In the genomic region with DNA sequence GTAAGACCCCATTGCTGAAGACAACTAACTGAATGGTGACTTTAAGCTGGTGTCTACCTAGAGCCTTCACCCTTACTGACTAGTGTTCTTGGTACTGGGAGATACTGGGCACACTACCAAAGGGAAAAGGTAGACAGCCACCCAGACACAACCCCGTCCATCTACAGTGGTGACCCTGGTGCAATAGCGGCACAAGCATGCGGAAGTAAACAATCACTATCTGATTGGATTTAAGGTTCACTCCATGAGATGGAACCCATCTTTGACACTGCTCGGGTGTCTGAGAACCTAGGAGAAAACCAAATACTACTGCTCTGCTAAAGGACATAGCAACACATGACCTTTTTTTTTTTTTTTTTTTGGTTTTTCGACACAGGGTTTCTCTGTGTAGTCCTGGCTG, we compare ENCODE assay signal across 16 mouse cellular contexts.
"Had no signal": no experiment of that assay in that cellular context is flagged by ENCODE, and none has a peak within 500 bp of the region (broad histone marks: within the 10 kb centered on the region; RNA-seq: fewer than 3 reads in every experiment).

No protein-coding gene starts in this region.

- DNase-seq: retina, postnatal 1 day; right cerebral cortex, adult 18-20 months; right cerebral cortex, postnatal 14 days; right cerebral cortex, postnatal 25 days; right cerebral cortex, postnatal 4 days; spleen, adult 18-20 months; thymus, adult 18-20 months; thymus, adult 2 months; thymus, postnatal 14 days; thymus, postnatal 25 days; thymus, postnatal 36 days; thymus, postnatal 4 days had no signal

- H3K27ac ChIP-seq: neural tube, embryonic 13.5 days; neural tube, embryonic 15.5 days; stomach, embryonic 15.5 days; stomach, postnatal 0 days had no signal

- H3K9ac ChIP-seq: neural tube, embryonic 13.5 days; neural tube, embryonic 15.5 days; stomach, embryonic 15.5 days had no signal

- H3K4me3 ChIP-seq: neural tube, embryonic 13.5 days; neural tube, embryonic 15.5 days; stomach, embryonic 15.5 days had no signal

- H3K4me1 ChIP-seq: neural tube, embryonic 13.5 days; neural tube, embryonic 15.5 days; stomach, embryonic 15.5 days had no signal

- H3K27me3 ChIP-seq: neural tube, embryonic 13.5 days; neural tube, embryonic 15.5 days; stomach, embryonic 15.5 days had no signal

- H3K9me3 ChIP-seq: neural tube, embryonic 15.5 days; stomach, embryonic 15.5 days had no signal

- H3K36me3 ChIP-seq: neural tube, embryonic 15.5 days; stomach, embryonic 15.5 days had no signal

- H3K4me2 ChIP-seq: neural tube, embryonic 13.5 days; neural tube, embryonic 15.5 days; stomach, embryonic 15.5 days had no signal
